Mouse (Mus musculus) CH12.LX (cell line): ENCODE measurements around the gene Zcchc7.

Experiments used
- CTCF ChIP-seq, 2 experiments: IDR thresholded peaks in 1 of 2; conservative IDR thresholded peaks in 1 of 2; 2 replicates each; pipeline ENCODE4 v1.5.1; 2011 to 2012; ENCODE audit warnings: low read depth in 2 of 2, low read length in 2 of 2, improper control_type of control experiment in 1 of 2, inconsistent platforms in 1 of 2, mild to moderate bottlenecking in 1 of 2, moderate library complexity in 1 of 2
- JUN ChIP-seq: IDR thresholded peaks from 2 replicates; pipeline ENCODE4 v1.6.1; 2011; ENCODE audit warnings: low read depth, mild to moderate bottlenecking, low read length, improper control_type of control experiment, moderate library complexity; ENCODE audit not compliant: insufficient read depth
- MYC ChIP-seq: IDR thresholded peaks from 2 replicates; pipeline ENCODE4 v1.6.1; 2011; ENCODE audit warnings: low read depth, mild to moderate bottlenecking, improper control_type of control experiment, low read length
- POLR2AphosphoS2 ChIP-seq: IDR thresholded peaks from 2 replicates; pipeline ENCODE4 v1.6.1; 2011; ENCODE audit warnings: low read depth, low read length, improper control_type of control experiment
- SIN3A ChIP-seq: IDR thresholded peaks from 2 replicates; pipeline ENCODE4 v1.6.1; 2012; ENCODE audit warnings: low read length, improper control_type of control experiment, inconsistent platforms
- TBP ChIP-seq: conservative IDR thresholded peaks from 2 replicates; pipeline ENCODE4 v1.6.1; 2011; ENCODE audit warnings: low read depth, low read length, improper control_type of control experiment
- TCF12 ChIP-seq: IDR thresholded peaks from 2 replicates; pipeline ENCODE4 v1.6.1; 2014; ENCODE audit warnings: low read depth, mild to moderate bottlenecking, inconsistent platforms, low read length, improper control_type of control experiment
- UBTF ChIP-seq: IDR thresholded peaks from 2 replicates; pipeline ENCODE4 v1.6.1; 2012; ENCODE audit warnings: low read depth, mild to moderate bottlenecking, inconsistent platforms, low read length, improper control_type of control experiment, moderate library complexity

DNA sequence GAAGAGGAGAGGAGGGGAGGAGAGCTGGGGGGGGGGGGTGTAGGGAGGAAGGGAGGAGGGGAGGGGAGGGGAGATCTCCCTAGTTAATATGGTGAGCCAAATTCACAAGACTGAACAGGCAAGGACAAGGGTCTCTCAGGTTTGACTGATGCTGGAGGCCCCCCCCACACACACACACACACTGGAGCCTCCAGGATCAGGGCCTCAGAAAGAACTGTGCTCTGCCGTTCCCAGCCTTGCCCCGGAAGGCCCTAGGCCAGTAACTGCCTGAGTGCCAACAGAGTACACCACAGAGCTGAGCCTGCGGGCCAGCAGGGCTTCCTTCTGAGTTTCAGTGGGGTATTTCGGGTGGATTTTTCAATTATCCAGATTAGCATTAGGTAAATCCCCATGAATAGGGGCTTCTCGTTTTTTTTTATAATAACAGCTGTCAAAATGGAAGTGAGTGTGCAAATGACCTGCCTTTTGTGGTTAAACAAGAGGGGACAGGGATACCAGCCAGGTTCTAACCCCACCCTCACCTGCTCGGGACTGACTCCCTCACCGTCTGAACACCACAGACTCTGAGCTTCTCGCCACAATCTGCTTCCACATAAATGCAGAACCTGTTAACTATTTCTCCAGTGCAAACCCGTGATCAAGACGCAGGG is 188.9 kb downstream of the Zcchc7 start:
- TF ChIP-seq SIN3A (peak; percentile 60; the same call in 1 of the 2 replicates), MYC (no peak), TCF12 (peak; percentile 92), TBP (0 out of 2 replicates have a peak, but pooled peaks have one; percentile 42), JUN (no peak; the same call in 1 of the 2 replicates), CTCF (conservative IDR thresholded peaks at IDR 0.05 in 1 of 2, IDR thresholded peaks at IDR 0.05 in 1 of 2; ENCODE audit: low read depth in 2 of 2, low read length in 2 of 2) (no peak), POLR2AphosphoS2 (no peak), UBTF (no peak)
